Mouse (Mus musculus): ENCODE measurements around the gene Marc1. TPM values are rescaled to one million over a fixed set of nuclear protein-coding genes. Genes with fewer than 3 reads are reported as not detected.

Marc1 gene
- polyA plus RNA-seq, 1 experiment from 2014 or later = 0.32 TPM

DNA sequence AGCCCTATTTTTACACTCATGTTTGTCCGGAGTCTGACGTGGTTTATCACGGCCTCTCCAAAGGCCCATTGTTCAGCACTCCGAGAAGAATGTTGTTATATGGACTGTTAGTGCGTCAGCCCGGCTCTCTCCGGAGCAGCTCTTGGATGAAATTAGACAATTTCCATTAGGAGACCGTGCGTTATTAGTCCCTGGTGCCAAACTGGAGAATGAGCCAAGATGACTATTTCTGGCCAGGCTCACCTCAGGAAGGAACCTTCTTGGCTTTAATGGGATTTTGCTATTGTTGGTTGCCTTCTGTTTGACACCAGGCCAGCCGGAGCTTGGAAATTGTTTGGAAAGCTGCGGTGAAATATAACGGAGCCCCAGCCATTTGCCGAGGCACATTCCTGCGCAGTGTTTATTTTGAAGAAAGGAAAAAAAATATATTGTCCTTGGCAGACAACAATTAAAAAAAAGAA lies 62.4 kb downstream of the Marc1 start:
- no peaks in the 10 kb centered on the region for H3K4me1 ChIP-seq (replicated peaks; ENCODE audit: control insufficient read depth, insufficient read depth)
- no peak overlapping the region for H3K9ac ChIP-seq (ENCODE audit: low read length)
- H3K27me3 ChIP-seq (ENCODE audit: control insufficient read depth, insufficient read depth, low read length) = no peaks in the 10 kb centered on the region
- TF ChIP-seq EP300 (optimal IDR thresholded peaks at IDR 0.05) (no peak), CTCF (IDR thresholded peaks at IDR 0.05; ENCODE audit: low read depth) (no peak)
- no peaks in the 10 kb centered on the region for H3K9me3 ChIP-seq (ENCODE audit: control insufficient read depth, low read length)
- 30% methylated on average over 14 of the region's 14 CpGs for WGBS
- ATAC-seq (ENCODE audit: low FRiP score, low TSS enrichment) (peak; percentile 81), DNase-seq (ENCODE audit: low spot score) (peak; percentile 42)
- no peak overlapping the region for H3K27ac ChIP-seq (replicated peaks)
- H3K4me3 ChIP-seq (ENCODE audit: low read depth, low read length) = no peak overlapping the region
- H3K36me3 ChIP-seq (ENCODE audit: control insufficient read depth, insufficient read depth, low read length) = no peaks in the 10 kb centered on the region
- 0 out of 2 replicates have a peak overlapping the region, but pooled peaks have one; percentile 23 for H3K4me2 ChIP-seq (replicated peaks; ENCODE audit: low read depth)

DNA sequence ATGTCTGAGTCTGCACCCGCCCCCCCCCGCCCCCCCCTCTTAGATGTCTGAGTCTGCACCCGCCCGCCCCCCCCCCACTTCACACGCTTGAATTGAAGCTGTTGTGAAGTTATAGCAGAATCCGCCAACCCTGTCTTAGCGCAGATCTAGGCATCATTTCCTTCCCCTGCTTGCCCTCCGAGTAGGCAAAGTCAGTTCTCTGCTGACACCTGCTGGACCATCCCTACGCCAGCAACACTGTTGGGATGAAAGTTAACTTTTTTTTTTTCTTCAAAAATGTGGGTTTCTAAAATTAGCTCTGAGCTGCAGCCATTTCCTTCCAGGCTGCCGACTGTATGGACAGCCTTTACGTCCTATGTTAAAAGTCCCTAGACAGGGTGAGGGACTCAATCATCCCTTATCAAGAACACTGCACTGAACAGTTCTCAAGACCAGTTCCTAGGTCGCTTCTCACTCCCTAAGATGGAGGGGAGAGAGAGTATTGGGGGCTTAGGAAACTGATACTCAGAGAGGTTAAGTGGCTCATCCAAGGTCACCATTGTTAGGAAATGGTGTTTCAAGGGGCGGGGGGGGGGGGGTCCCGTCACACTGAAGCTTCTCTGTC lies 73.1 kb downstream of the Marc1 start:
- no peak overlapping the region for H3K4me3 ChIP-seq (ENCODE audit: low read depth, low read length)
- peaks cover 11% of the 10 kb centered on the region; the same call in 1 of the 2 replicates for H3K27me3 ChIP-seq (ENCODE audit: control insufficient read depth, insufficient read depth, low read length)
- ATAC-seq (ENCODE audit: low FRiP score, low TSS enrichment) (peak; percentile 81; the same call in 1 of the 2 replicates), DNase-seq (ENCODE audit: low spot score) (peak; percentile 54)
- H3K4me2 ChIP-seq (replicated peaks; ENCODE audit: low read depth) = no peak overlapping the region
- no peaks in the 10 kb centered on the region for H3K9me3 ChIP-seq (ENCODE audit: control insufficient read depth, low read length)
- 8% methylated on average over 14 of the region's 14 CpGs for WGBS
- H3K4me1 ChIP-seq (replicated peaks; ENCODE audit: control insufficient read depth, insufficient read depth) = no peaks in the 10 kb centered on the region
- no peak overlapping the region for H3K9ac ChIP-seq (ENCODE audit: low read length)
- H3K36me3 ChIP-seq (ENCODE audit: control insufficient read depth, insufficient read depth, low read length) = no peaks in the 10 kb centered on the region
- no peak overlapping the region for H3K27ac ChIP-seq (replicated peaks)
- TF ChIP-seq EP300 (optimal IDR thresholded peaks at IDR 0.05) = no peak
- TF ChIP-seq CTCF (IDR thresholded peaks at IDR 0.05; ENCODE audit: low read depth) = peak; percentile 90

DNA sequence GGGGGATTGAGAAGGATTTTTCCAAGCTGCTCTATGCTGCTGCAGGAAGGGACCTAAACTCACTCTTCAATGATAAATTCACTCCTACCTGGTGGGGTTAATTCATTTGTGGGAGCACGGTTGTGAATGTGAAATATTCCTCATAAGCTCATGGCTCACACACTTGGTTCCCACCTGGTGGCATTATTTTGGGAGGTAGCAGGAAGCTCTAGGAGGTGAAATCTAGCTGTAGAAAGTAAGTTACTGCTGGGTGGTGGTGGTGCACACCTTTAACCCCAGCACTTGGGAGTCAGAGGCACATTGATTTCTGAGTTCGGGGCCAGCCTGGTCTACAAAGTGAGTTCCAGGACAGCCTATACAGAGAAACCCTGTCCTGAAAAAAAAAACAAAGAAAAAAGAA lies 73.9 kb downstream of the Marc1 start:
- ATAC-seq (ENCODE audit: low FRiP score, low TSS enrichment) (no peak), DNase-seq (ENCODE audit: low spot score) (no peak)
- 27% methylated on average over 2 of the region's 2 CpGs for WGBS
- Histone ChIP-seq H3K27ac (replicated peaks) (no peak overlapping the region), H3K9ac (ENCODE audit: low read length) (no peak overlapping the region), H3K27me3 (ENCODE audit: control insufficient read depth, insufficient read depth, low read length) (peaks cover 15% of the 10 kb centered on the region; the same call in 1 of the 2 replicates), H3K9me3 (ENCODE audit: control insufficient read depth, low read length) (no peaks in the 10 kb centered on the region), H3K36me3 (ENCODE audit: control insufficient read depth, insufficient read depth, low read length) (no peaks in the 10 kb centered on the region), H3K4me2 (replicated peaks; ENCODE audit: low read depth) (no peak overlapping the region), H3K4me3 (ENCODE audit: low read depth, low read length) (no peak overlapping the region), H3K4me1 (replicated peaks; ENCODE audit: control insufficient read depth, insufficient read depth) (no peaks in the 10 kb centered on the region; the same call in 1 of the 2 replicates)
- no peak for TF ChIP-seq CTCF (IDR thresholded peaks at IDR 0.05; ENCODE audit: low read depth)
- no peak for TF ChIP-seq EP300 (optimal IDR thresholded peaks at IDR 0.05)

MicroRNAs encoded within 50 kb of the gene (microRNA counts, 519-probe panel; counts per million panel counts)
- 3,510 counts per million, percentile 18 among the panel's probes with 10 or more counts for microRNA mmu-miR-1981

Small RNAs within 50 kb of the gene (microRNA-seq; reads per million reads assigned to microRNA genes)
- gene Mir1981 = 46.0 reads per million, percentile 35 among the genes with 10 or more reads in this experiment

Other genes with a start within 250 kb of the Marc1 start
- gene Hlx, start 78.7 kb downstream of the Marc1 start, polyA plus RNA-seq (2015; fragmentation: Nextera tagmentation; extraction: Ambion mirVana) = 5.4 and 6.9 TPM in 2 replicates
- gene Marc2, start 35.1 kb upstream of the Marc1 start, polyA plus RNA-seq (2015; fragmentation: Nextera tagmentation; extraction: Ambion mirVana) = 197 and 217 TPM in 2 replicates
- 1.9 TPM in 2 replicates for gene C130074G19Rik, start 71.9 kb upstream of the Marc1 start, polyA plus RNA-seq (2015; fragmentation: Nextera tagmentation; extraction: Ambion mirVana)
- 1.0 and 1.4 TPM in 2 replicates for gene Mark1, start 188.3 kb upstream of the Marc1 start, polyA plus RNA-seq (2015; fragmentation: Nextera tagmentation; extraction: Ambion mirVana)

Data from stomach, postnatal 0 days (tissue).